ENCODE assay signal across 8 mouse cellular contexts in the genomic region with DNA sequence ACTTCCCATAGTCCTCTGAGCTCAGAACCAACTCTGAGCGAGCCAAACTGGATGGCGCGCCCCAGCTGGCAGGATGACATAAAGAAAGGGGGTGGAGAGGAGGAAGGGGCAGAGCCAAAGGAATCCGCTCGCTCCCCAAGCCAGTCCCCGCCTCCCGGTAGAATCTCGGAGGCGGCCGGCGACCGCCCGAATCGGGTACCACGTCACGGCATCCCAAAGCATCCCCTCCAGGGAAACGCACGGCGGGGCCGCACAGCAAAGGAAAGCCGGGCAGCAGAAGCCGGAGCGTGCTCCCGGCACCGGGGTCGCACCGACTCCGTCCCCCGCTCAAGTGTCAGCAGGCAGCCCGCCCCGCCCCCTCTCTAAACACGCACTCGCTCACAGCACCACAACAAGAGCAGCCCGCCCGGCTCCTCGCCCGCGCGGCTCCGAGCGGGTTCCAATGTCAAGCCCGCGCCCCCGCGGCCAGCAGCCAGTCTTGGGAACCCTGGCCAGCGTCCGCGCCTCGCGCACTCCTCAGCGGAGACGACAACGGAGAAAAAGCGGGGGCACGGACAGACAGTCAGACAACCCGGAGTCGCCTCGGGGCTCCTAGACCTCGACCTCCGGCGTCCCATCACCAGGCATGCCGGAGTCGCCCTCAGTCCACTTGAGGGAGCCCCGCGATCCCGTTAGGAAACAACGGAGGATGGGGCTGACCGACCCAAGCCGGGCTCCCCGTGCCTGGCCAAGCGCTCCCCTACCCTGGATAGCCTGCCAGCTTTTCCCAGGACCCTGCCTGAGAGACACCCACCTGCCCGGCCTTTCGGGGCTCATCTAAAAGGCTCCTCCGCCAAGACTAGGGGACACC. TPM values are rescaled to one million over a fixed set of nuclear protein-coding genes. Genes with fewer than 3 reads are reported as not detected.
DNase-seq lines count a peak whose midpoint lies in the region; ATAC-seq lines count a peak whose summit lies in the region.

No protein-coding gene starts in this region.

- H3K9me3 ChIP-seq in hindbrain, embryonic 15.5 days, result no peaks in the 10 kb centered on the region

- peak overlapping the region; percentile 91 for H3K4me3 ChIP-seq in hindbrain, embryonic 15.5 days

- peaks cover 20% of the 10 kb centered on the region for H3K36me3 ChIP-seq in hindbrain, embryonic 15.5 days

- H3K27ac ChIP-seq in hindbrain, embryonic 15.5 days (replicated peaks), result peak overlapping the region; percentile 91

- peak overlapping the region; percentile 92 for H3K9ac ChIP-seq in hindbrain, embryonic 15.5 days

- H3K4me2 ChIP-seq in hindbrain, embryonic 15.5 days, result peak overlapping the region; percentile 59

- peak; percentile 56 for DNase-seq in WW6 (ENCODE audit: low read depth, low spot score)
- DNase-seq in cerebellum, postnatal 36 days, result peak; percentile 62 to 68
- peak; percentile 82 to 84 for DNase-seq in frontal cortex, postnatal 36 days (ENCODE audit: low spot score in 2 of 2)
- peak; percentile 58 for DNase-seq in left cerebral cortex, adult 11 months (ENCODE audit: low spot score)
- peak; percentile 87 for DNase-seq in lung, postnatal 36 days
- DNase-seq in retina, postnatal 1 day, result peak; percentile 89
- DNase-seq in thymus, postnatal 4 days, result peak; percentile 82

- peaks cover 35% of the 10 kb centered on the region for H3K4me1 ChIP-seq in hindbrain, embryonic 15.5 days (replicated peaks)

- WGBS in hindbrain, embryonic 15.5 days, result under 1% methylated on average over 74 of the region's 74 CpGs

- peak; percentile 79 for ATAC-seq in hindbrain, embryonic 15.5 days (ENCODE audit: low FRiP score, low read depth)

- H3K27me3 ChIP-seq in hindbrain, embryonic 15.5 days, result no peaks in the 10 kb centered on the region

RNA-seq across cellular contexts. Expression of a gene that starts 0.7 kb away (rescaled TPM):
- polyA plus RNA-seq in hindbrain, embryonic 15.5 days (2015; fragmentation: Nextera tagmentation; extraction: Ambion mirVana), result 30.6 and 33.4 TPM in 2 replicates

RNA-seq across cellular contexts. Expression of a gene that starts 47.0 kb away (rescaled TPM):
- polyA plus RNA-seq in hindbrain, embryonic 15.5 days (2015; fragmentation: Nextera tagmentation; extraction: Ambion mirVana), result 45.2 and 45.9 TPM in 2 replicates

Comparison
In these comparisons a context has a peak if more than half of its experiments do, and no peak if none do; other contexts are left out.
1. Peak in every context shown above with its lines: DNase-seq, ATAC-seq, H3K4me3 ChIP-seq and H3K27ac ChIP-seq.